Mouse (Mus musculus) heart, embryonic 16.5 days (tissue): ENCODE data around the gene Notch4. TPM values are rescaled to one million over a fixed set of nuclear protein-coding genes. Genes with fewer than 3 reads are reported as not detected.
"Not testable (repeated sequence)": the region's sequence is repeated elsewhere in the genome, so short reads cannot be mapped to it uniquely, and the experiment has no call there.

Experiments used
- ATAC-seq: fragments of 200-750 bp; cut with Nextera tagmentation; replicated peaks from 2 replicates; pipeline ENCODE4 v1.8.0; 2017; ENCODE audit warnings: moderate number of reproducible peaks; ENCODE audit not compliant: insufficient read depth, low FRiP score; ENCODE audit errors: extremely low read depth
- H3K27ac ChIP-seq: fragments of 300-500 bp; sonication (generic); 2 replicates; pipeline ENCODE4 v1.5.1; 2014; ENCODE audit warnings: mild to moderate bottlenecking, low read length, control low read depth, moderate library complexity
- H3K27me3 ChIP-seq: fragments of 300-500 bp; sonication (generic); 2 replicates; pipeline ENCODE4 v1.6.1; 2014; ENCODE audit warnings: low read length, mixed read lengths; ENCODE audit not compliant: control insufficient read depth, insufficient read depth
- H3K36me3 ChIP-seq: fragments of 300-500 bp; sonication (generic); 2 replicates; pipeline ENCODE4 v1.6.1; 2014; ENCODE audit not compliant: control insufficient read depth, insufficient read depth
- H3K4me1 ChIP-seq: fragments of 300-500 bp; sonication (generic); 2 replicates; pipeline ENCODE4 v1.6.1; 2014; ENCODE audit warnings: low read length, mixed read lengths; ENCODE audit not compliant: control insufficient read depth, insufficient read depth
- H3K4me2 ChIP-seq: fragments of 300-500 bp; sonication (generic); 2 replicates; pipeline ENCODE4 v1.6.1; 2014; ENCODE audit warnings: low read depth, mild to moderate bottlenecking, control low read depth, low read length
- H3K4me3 ChIP-seq: fragments of 300-500 bp; sonication (generic); 2 replicates; pipeline ENCODE4 v1.5.1; 2014; ENCODE audit warnings: mild to moderate bottlenecking, control low read depth, low read length
- H3K9ac ChIP-seq: fragments of 300-500 bp; sonication (generic); 2 replicates; pipeline ENCODE4 v1.6.1; 2014; ENCODE audit warnings: low read length, control low read depth
- H3K9me3 ChIP-seq: fragments of 300-500 bp; sonication (generic); replicated peaks from 2 replicates; pipeline ENCODE4 v1.6.1; 2016; ENCODE audit warnings: low read length; ENCODE audit not compliant: control insufficient read depth
- WGBS: fragments of 180-500 bp; shearing (Covaris S2); extraction: QIAGEN DNeasy Blood & Tissue Kit; methylation state at CpG from one replicate; pipeline ENCODE4 v1.1.7; 2014; 5-methylcytosine and 5-hydroxymethylcytosine counted together
- polyA plus RNA-seq: library from polyadenylated mRNA; unstranded; fragments of >200 nt; fragmentation: Nextera tagmentation; extraction: Ambion mirVana; gene quantifications from 2 replicates; pipeline ENCODE4 v1.2.1, GENCODE M21; 2015

Gene Notch4
- 4.8 and 9.0 TPM in 2 replicates for polyA plus RNA-seq

DNA sequence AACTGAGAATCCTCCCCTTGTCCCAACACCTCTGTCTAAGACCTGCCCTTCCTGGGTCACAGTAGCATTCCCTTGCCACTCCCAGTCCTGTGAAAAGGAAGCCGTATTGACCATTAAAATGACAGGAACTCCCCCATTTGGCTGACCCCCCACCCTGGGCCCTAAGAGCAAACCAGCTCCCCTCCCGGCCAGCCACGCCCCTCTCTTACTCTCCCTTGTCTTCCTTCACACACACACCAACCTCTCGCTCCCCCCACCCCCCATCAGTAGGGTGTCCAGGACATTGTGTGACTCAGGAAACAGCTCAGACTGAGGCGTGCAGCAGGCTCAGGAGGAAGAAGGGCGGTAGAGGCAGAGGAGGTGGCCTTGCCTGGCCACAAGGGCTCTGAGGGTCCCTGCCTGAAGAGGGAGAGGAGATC lies at the start of gene Notch4:
Gene Notch4 (plus strand): TSS at position 266 of the 419 bp plus-strand sequence.
- Histone ChIP-seq H3K9ac (peak within 1 kb of the TSS; percentile 63), H3K4me1 (peaks cover 8% of the 10 kb centered on the region), H3K4me3 (peak within 1 kb of the TSS; percentile 36), H3K27ac (peak within 1 kb of the TSS; percentile 89), H3K36me3 (0 out of 2 replicates have a peak, but pooled peaks cover 2% of the 10 kb centered on the region), H3K27me3 (no peaks in the 10 kb centered on the region; the same call in 1 of the 2 replicates), H3K4me2 (peak within 1 kb of the TSS; percentile 53), H3K9me3 (0 out of 2 replicates have a peak, but pooled peaks cover 2% of the 10 kb centered on the region)
- 11% methylated on average over 6 of the region's 6 CpGs for WGBS
- peak; percentile 77 for ATAC-seq

DNA sequence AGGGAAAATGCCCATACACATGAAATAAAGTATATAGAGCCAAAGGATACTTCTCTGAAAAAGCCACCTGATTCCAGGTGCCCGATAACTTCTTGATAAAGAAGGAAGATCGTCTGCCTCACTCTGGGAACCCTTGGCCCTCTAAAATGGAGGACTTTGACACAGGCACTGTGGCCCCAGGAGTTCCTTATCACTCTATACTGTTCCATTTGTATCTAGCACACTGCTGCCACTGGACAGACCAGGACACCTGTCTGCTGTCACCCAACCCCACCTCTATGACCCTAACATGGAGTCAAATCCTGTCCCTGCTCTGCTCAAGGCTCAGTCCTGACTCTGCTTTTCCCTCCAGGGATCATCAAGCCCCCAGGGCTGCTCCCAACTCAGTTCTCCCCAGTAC lies 47.6 kb upstream of the Notch4 start:
- Histone ChIP-seq H3K27me3 (no peaks in the 10 kb centered on the region), H3K36me3 (no peaks in the 10 kb centered on the region), H3K9me3 (no peaks in the 10 kb centered on the region), H3K4me1 (no peaks in the 10 kb centered on the region), H3K4me2 (no peak overlapping the region), H3K4me3 (no peak overlapping the region), H3K9ac (no peak overlapping the region), H3K27ac (no peak overlapping the region)
- WGBS: 67% methylated on average over 2 of the region's 2 CpGs
- ATAC-seq: no peak

DNA sequence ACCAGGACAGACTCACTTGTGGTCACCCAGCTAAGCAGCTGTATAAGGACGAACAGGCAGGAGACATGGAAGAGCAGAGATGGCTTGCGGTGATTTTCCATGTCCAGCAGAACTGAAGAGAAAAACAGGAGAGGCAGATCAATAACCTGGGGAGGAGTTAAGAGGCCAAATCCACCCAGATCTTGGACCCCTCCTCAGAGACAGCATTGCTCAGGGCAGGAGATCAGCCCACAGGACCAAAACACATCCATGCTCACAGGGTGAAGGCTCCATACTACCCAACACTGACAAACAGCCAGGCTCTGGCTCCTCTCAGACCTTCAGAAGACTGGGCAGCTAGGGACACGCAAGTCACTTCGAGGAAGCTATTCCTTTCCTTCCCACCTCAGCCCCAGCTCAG lies 46.8 kb upstream of the Notch4 start, which contains the start of gene Btnl6:
Gene Btnl6 (minus strand): TSS at position 101 of the 400 bp plus-strand sequence.
- H3K27me3 ChIP-seq: no peaks in the 10 kb centered on the region
- no peak within 1 kb of the TSS for H3K4me2 ChIP-seq
- H3K9me3 ChIP-seq: no peaks in the 10 kb centered on the region
- H3K4me3 ChIP-seq: no peak within 1 kb of the TSS
- no peak within 1 kb of the TSS for H3K9ac ChIP-seq
- ATAC-seq: no peak
- no peaks in the 10 kb centered on the region for H3K36me3 ChIP-seq
- H3K4me1 ChIP-seq: no peaks in the 10 kb centered on the region
- WGBS: 75% methylated on average over 4 of the region's 4 CpGs
- no peak within 1 kb of the TSS for H3K27ac ChIP-seq

- Histone ChIP-seq H3K4me3 (no peak overlapping the region), H3K36me3 (no peaks in the 10 kb centered on the region), H3K27ac (no peak overlapping the region), H3K4me2 (no peak overlapping the region), H3K27me3 (no peaks in the 10 kb centered on the region), H3K9me3 (no peaks in the 10 kb centered on the region), H3K9ac (no peak overlapping the region), H3K4me1 (no peaks in the 10 kb centered on the region)
- 88% methylated on average over 4 of the region's 4 CpGs for WGBS
- ATAC-seq: no peak
These were observed 46.3 kb upstream of the Notch4 start for GRCm38 (mm10) chr17:34517795-34518194.

DNA sequence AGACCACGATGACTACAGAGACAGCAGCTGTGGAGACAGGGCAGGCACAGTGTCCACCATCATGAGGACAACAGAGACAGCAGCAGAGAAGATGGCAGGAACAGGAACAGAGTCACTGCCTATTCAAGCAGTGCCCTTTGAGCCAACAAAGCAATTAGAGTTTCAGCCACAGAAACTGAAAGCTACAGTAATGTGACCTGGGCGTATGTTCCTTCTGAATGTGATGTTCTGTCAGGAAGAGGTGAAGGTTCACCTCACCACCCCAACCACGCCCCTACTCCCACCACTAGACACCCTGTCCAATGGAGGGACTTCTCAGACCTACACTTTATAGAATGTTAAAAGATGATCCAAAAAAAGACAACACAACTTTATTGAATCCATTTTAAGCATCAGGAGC lies 45.5 kb upstream of the Notch4 start:
- WGBS: 67% methylated on average over 3 of the region's 3 CpGs
- H3K27me3 ChIP-seq, H3K27ac ChIP-seq, H3K9ac ChIP-seq, H3K36me3 ChIP-seq, H3K4me2 ChIP-seq, H3K9me3 ChIP-seq, H3K4me1 ChIP-seq, ATAC-seq, H3K4me3 ChIP-seq: not testable (repeated sequence)

GRCm38 (mm10) chr17:34519001-34519400 lies 45.1 kb upstream of the Notch4 start:
- Histone ChIP-seq H3K27ac (no peak overlapping the region), H3K9me3 (no peaks in the 10 kb centered on the region), H3K27me3 (no peaks in the 10 kb centered on the region), H3K4me1 (no peaks in the 10 kb centered on the region), H3K9ac (no peak overlapping the region), H3K36me3 (no peaks in the 10 kb centered on the region), H3K4me2 (no peak overlapping the region), H3K4me3 (no peak overlapping the region)
- ATAC-seq: no peak
- 35% methylated on average over 1 of the region's 1 CpGs for WGBS

- Histone ChIP-seq H3K4me2 (no peak overlapping the region), H3K4me1 (no peaks in the 10 kb centered on the region), H3K27ac (no peak overlapping the region), H3K4me3 (no peak overlapping the region), H3K9ac (no peak overlapping the region), H3K36me3 (no peaks in the 10 kb centered on the region), H3K27me3 (no peaks in the 10 kb centered on the region), H3K9me3 (no peaks in the 10 kb centered on the region)
- 73% methylated on average over 3 of the region's 3 CpGs for WGBS
- ATAC-seq: no peak
These were observed 31.4 kb upstream of the Notch4 start for GRCm38 (mm10) chr17:34532671-34533070.

- H3K9me3 ChIP-seq, H3K4me1 ChIP-seq, H3K27me3 ChIP-seq, H3K36me3 ChIP-seq, H3K9ac ChIP-seq, ATAC-seq, H3K4me3 ChIP-seq, H3K27ac ChIP-seq, H3K4me2 ChIP-seq: not testable (repeated sequence)
- WGBS: 92% methylated on average over 12 of the region's 13 CpGs
These were observed 20.5 kb upstream of the Notch4 start for GRCm38 (mm10) chr17:34543567-34543966.

DNA sequence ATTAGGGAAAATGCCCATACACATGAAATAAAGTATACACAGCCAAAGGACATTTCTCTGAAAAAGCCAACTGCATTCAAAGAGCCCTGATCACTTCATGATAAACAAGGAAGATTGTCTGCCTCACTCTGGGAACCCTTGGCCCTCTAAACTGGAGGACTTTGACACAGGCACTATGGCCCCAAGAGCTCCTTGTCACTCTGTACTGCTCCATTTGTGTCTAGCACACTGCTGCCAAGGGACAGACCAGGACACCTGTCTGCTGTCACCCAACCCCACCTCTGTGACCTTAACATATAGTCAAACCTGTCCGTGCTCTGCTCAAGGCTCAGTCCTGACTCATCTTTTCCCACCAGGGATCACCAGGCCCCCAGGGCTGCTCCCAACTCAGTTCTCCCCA lies 17.3 kb upstream of the Notch4 start:
- Histone ChIP-seq H3K4me1 (no peaks in the 10 kb centered on the region), H3K9me3 (no peaks in the 10 kb centered on the region), H3K4me2 (no peak overlapping the region), H3K9ac (no peak overlapping the region), H3K27ac (no peak overlapping the region), H3K4me3 (no peak overlapping the region), H3K27me3 (no peaks in the 10 kb centered on the region), H3K36me3 (no peaks in the 10 kb centered on the region)
- 75% methylated on average over 1 of the region's 1 CpGs for WGBS
- no peak for ATAC-seq
